Mouse (Mus musculus): ENCODE results near the gene Ostm1.

DNA sequence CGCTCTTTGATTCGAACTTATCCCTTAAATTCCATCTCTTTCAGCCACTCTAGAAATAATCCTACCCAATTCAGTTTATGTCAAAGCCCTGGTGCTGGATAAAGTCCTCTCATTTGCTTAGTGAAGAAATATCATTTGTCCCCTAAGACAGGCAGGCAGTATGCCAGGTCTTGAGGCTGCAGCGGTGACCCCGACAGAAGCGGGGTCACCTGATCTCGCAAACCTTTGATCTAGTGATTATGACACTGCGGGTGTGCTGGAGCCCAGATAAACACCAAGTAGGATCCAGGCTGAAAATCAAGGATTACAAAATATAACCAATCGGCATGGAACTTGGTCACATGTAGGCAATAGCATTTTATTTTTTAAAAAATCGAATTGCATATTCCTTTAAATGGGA is 131.1 kb downstream of the Ostm1 start:
- TF ChIP-seq CTCF (IDR thresholded peaks at IDR 0.05; ENCODE audit: low read depth, low read length) (no peak), POLR2A (IDR thresholded peaks at IDR 0.05; ENCODE audit: extremely low read depth, insufficient read depth, low read length) (no peak)

Data from liver, adult 2 months (tissue).